Mouse (Mus musculus): Measurements from ENCODE around the gene Olfr1183. TPM values are rescaled to one million over a fixed set of nuclear protein-coding genes. Genes with fewer than 3 reads are reported as not detected.
"Not testable (repeated sequence)": the region's sequence is repeated elsewhere in the genome, so short reads cannot be mapped to it uniquely, and the experiment has no call there.

Olfr1183 gene
- polyA plus RNA-seq (2012) = not detected in 2 replicates

- not testable (repeated sequence) for TF ChIP-seq GATA1 (IDR thresholded peaks at IDR 0.05; ENCODE audit: low read length)
Observed at GRCm38 (mm10) chr2:88454567-88454966, at the start of gene Olfr1183. Olfr1183 (plus strand) TSS chr2:88454867.

DNA sequence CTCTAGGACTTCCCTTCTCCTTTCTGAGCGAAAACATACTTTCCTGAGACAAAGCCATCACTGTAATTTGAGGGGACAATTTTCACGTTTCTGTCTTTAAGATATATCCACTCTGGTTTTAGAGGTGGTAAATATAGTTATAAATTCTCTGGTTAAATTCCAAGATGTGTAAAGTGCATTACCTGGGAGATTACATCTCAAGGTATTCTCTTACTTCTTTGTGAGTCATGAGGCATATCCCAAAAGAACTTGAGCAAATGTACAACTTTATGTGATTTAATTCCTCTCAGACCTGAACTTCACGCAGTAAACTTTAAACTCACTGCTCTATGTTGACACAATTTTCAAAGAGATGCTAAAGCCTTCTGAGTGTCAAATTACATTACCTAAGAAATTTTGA is 48.3 kb upstream of the Olfr1183 start, which contains the start of gene Olfr1179:
TSS of gene Olfr1179 (minus strand) at position 101 of the 400 bp plus-strand sequence.
- no peak for TF ChIP-seq GATA1 (IDR thresholded peaks at IDR 0.05; ENCODE audit: low read length)

- TF ChIP-seq GATA1 (IDR thresholded peaks at IDR 0.05; ENCODE audit: low read length) = no peak
Observed at GRCm38 (mm10) chr2:88419051-88419450, 35.6 kb upstream of the Olfr1183 start, which contains the start of gene Olfr1180. Olfr1180 (minus strand) TSS chr2:88419151.

GRCm38 (mm10) chr2:88426071-88426470 is 28.6 kb upstream of the Olfr1183 start, which contains the start of gene Olfr1181:
Olfr1181 (minus strand) TSS chr2:88426171.
- TF ChIP-seq GATA1 (IDR thresholded peaks at IDR 0.05; ENCODE audit: low read length) = no peak

GRCm38 (mm10) chr2:88449031-88449430 is 5.6 kb upstream of the Olfr1183 start, which contains the start of gene Gm13757:
Gm13757 (minus strand) TSS chr2:88449131.
- TF ChIP-seq GATA1 (IDR thresholded peaks at IDR 0.05; ENCODE audit: low read length) = no peak

DNA sequence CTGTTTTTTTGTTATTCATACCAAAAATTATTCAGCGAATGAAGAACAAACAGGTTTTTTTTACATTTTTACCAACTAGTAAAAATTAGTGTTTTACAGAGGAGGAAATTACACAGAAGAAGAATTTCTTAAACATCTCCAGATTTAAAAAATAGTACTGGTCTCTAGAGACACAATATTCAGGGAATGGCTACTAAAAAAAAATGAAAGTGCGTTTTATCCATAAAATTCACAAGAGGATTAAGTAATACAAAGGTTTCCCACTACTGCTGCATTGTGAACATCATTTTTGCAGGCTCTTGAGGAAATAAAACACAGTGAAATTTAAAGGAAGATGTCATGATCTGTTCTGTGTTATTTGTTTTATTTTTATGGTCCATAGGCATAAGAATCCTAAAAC is 28.6 kb downstream of the Olfr1183 start, which contains the start of gene Olfr1184:
TSS of gene Olfr1184 (plus strand) at position 301 of the 400 bp plus-strand sequence.
- TF ChIP-seq GATA1 (IDR thresholded peaks at IDR 0.05; ENCODE audit: low read length) = no peak

DNA sequence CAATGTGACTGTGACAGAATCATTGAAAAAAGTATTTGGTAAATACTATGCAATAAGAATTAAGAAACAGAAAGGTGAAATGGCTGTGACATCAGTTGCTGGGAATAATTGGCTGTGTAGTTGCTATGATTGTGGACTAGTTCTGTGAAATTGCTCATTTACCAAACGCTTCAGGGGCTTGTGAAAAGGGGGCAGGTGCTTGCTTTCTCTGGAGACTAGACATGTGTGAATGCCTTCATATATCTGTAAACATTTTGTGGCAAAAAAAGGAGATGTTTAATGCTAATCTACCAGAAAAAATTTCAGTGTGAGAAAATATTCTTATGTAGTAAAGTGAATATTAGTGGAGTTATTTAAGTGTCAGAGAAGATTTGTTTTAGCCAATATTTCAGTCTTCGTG is 38.4 kb downstream of the Olfr1183 start, which contains the start of gene Olfr1185-ps1:
TSS of gene Olfr1185-ps1 (plus strand) at position 301 of the 400 bp plus-strand sequence.
- no peak for TF ChIP-seq GATA1 (IDR thresholded peaks at IDR 0.05; ENCODE audit: low read length)

DNA sequence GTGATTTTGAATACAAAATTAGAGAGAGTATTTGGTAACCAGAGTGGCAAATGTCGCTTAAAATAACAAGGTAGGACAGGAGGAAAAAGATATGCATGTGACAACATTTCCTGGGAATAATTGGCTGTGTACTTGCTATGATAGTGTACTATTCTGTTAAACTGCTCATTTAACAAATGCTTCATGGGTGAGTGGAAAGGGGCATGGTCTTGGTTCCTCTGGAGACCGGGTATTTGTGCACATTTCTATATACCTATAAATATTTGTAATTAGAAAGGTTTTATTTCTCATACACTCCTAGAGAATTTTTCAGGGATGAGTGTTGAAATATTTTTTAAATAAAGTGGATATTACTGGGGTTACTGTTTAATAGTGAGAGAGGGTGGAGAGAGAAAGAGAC is 63.6 kb downstream of the Olfr1183 start, which contains the start of gene Olfr1186:
TSS of gene Olfr1186 (plus strand) at position 301 of the 400 bp plus-strand sequence.
- TF ChIP-seq GATA1 (IDR thresholded peaks at IDR 0.05; ENCODE audit: low read length) = no peak

Other genes with a start within 250 kb of the Olfr1183 start
- gene Olfr1170, start 226.5 kb upstream of the Olfr1183 start, polyA plus RNA-seq (2012) = not detected in 2 replicates
- gene Olfr1173, start 175.0 kb upstream of the Olfr1183 start, polyA plus RNA-seq (2012) = not detected in 2 replicates
- not detected in 2 replicates for gene Olfr1174-ps, start 139.7 kb upstream of the Olfr1183 start, polyA plus RNA-seq (2012)
- gene Olfr1175-ps, start 127.7 kb upstream of the Olfr1183 start, polyA plus RNA-seq (2012) = not detected in 2 replicates
- gene Olfr1176, start 118.1 kb upstream of the Olfr1183 start, polyA plus RNA-seq (2012) = not detected in 2 replicates
- not detected in 2 replicates for gene Olfr1177-ps, start 108.4 kb upstream of the Olfr1183 start, polyA plus RNA-seq (2012)
- gene Olfr1178, start 67.8 kb upstream of the Olfr1183 start, polyA plus RNA-seq (2012) = not detected in 2 replicates
- gene Olfr1179, start 48.4 kb upstream of the Olfr1183 start, polyA plus RNA-seq (2012) = not detected in 2 replicates
- not detected in 2 replicates for gene Olfr1180, start 35.7 kb upstream of the Olfr1183 start, polyA plus RNA-seq (2012)
- not detected in 2 replicates for gene Olfr1181, start 28.7 kb upstream of the Olfr1183 start, polyA plus RNA-seq (2012)
- gene Gm13757, start 5.7 kb upstream of the Olfr1183 start, polyA plus RNA-seq (2012) = not detected in 2 replicates
- gene Olfr1184, start 28.7 kb downstream of the Olfr1183 start, polyA plus RNA-seq (2012) = not detected in 2 replicates
- not detected in 2 replicates for gene Olfr1185-ps1, start 38.5 kb downstream of the Olfr1183 start, polyA plus RNA-seq (2012)
- not detected in 2 replicates for gene Olfr1186, start 63.7 kb downstream of the Olfr1183 start, polyA plus RNA-seq (2012)
- gene Olfr1188, start 102.1 kb downstream of the Olfr1183 start, polyA plus RNA-seq (2012) = not detected in 2 replicates
- not detected in 2 replicates for gene Olfr1189, start 131.6 kb downstream of the Olfr1183 start, polyA plus RNA-seq (2012)
- gene Olfr1191-ps1, start 185.7 kb downstream of the Olfr1183 start, polyA plus RNA-seq (2012) = not detected in 2 replicates
- gene Olfr1192-ps1, start 193.6 kb downstream of the Olfr1183 start, polyA plus RNA-seq (2012) = not detected in 2 replicates
- not detected in 2 replicates for gene Olfr1193, start 220.8 kb downstream of the Olfr1183 start, polyA plus RNA-seq (2012)
- gene Olfr1195, start 234.3 kb downstream of the Olfr1183 start, polyA plus RNA-seq (2012) = not detected in 2 replicates
- not detected in 2 replicates for gene Olfr1196, start 249.7 kb downstream of the Olfr1183 start, polyA plus RNA-seq (2012)